Mouse (Mus musculus): ENCODE data around the gene Rhod.

- TF ChIP-seq POLR2A (IDR thresholded peaks at IDR 0.05; ENCODE audit: low read depth, low read length) (no peak), CTCF (IDR thresholded peaks at IDR 0.05; ENCODE audit: borderline replicate concordance, insufficient read depth, low read length) (no peak)
These were observed 40.3 kb downstream of the Rhod start for GRCm38 (mm10) chr19:4398959-4399358.

Measured in embryonic fibroblast, embryonic 13.5 days (primary cell).